Mouse (Mus musculus) intestine, embryonic 16.5 days (tissue): Measurements from ENCODE around the gene Clec16a. TPM values are rescaled to one million over a fixed set of nuclear protein-coding genes. Genes with fewer than 3 reads are reported as not detected.

Experiments used
- ATAC-seq: fragments of 200-750 bp; cut with Nextera tagmentation; 2 replicates; pipeline ENCODE4 v1.8.0; 2017; ENCODE audit warnings: moderate TSS enrichment, moderate library complexity
- H3K27ac ChIP-seq: fragments of 300-500 bp; sonication (generic); 2 replicates; pipeline ENCODE4 v1.5.1; 2014; ENCODE audit warnings: mild to moderate bottlenecking, low read length
- H3K27me3 ChIP-seq: fragments of 300-500 bp; sonication (generic); replicated peaks from 2 replicates; pipeline ENCODE4 v1.6.1; 2014; ENCODE audit warnings: low read length, control low read depth, mixed read lengths; ENCODE audit not compliant: control insufficient read depth, insufficient read depth
- H3K36me3 ChIP-seq: fragments of 300-500 bp; sonication (generic); 2 replicates; pipeline ENCODE4 v1.6.1; 2014; ENCODE audit warnings: low read length, control low read depth; ENCODE audit not compliant: control insufficient read depth, insufficient read depth
- H3K4me1 ChIP-seq: fragments of 300-500 bp; sonication (generic); 2 replicates; pipeline ENCODE4 v1.6.1; 2014; ENCODE audit warnings: low read length, control low read depth, mixed read lengths; ENCODE audit not compliant: control insufficient read depth, insufficient read depth
- H3K4me2 ChIP-seq: fragments of 300-500 bp; sonication (generic); 2 replicates; pipeline ENCODE4 v1.6.1; 2014; ENCODE audit warnings: low read depth, low read length, control low read depth
- H3K4me3 ChIP-seq: fragments of 300-500 bp; sonication (generic); 2 replicates; pipeline ENCODE4 v1.5.1; 2014; ENCODE audit warnings: mild to moderate bottlenecking, low read length
- H3K9ac ChIP-seq: fragments of 300-500 bp; sonication (generic); 2 replicates; pipeline ENCODE4 v1.6.1; 2014; ENCODE audit warnings: low read depth, low read length
- H3K9me3 ChIP-seq: fragments of 300-500 bp; sonication (generic); 2 replicates; pipeline ENCODE4 v1.6.1; 2016; ENCODE audit warnings: low read length, control low read depth; ENCODE audit not compliant: control insufficient read depth
- WGBS: fragments of 180-500 bp; shearing (Covaris S2); extraction: QIAGEN DNeasy Blood & Tissue Kit; methylation state at CpG from one replicate; pipeline ENCODE4 v1.1.7; 2014; 5-methylcytosine and 5-hydroxymethylcytosine counted together
- polyA plus RNA-seq: library from polyadenylated mRNA; unstranded; fragments of >200 nt; fragmentation: Nextera tagmentation; extraction: Ambion mirVana; gene quantifications from 2 replicates; pipeline ENCODE4 v1.2.1, GENCODE M21; 2015

Clec16a gene
- polyA plus RNA-seq, 1 experiment from 2014 or later: 24.3 TPM

- Histone ChIP-seq H3K27ac (no peak overlapping the region), H3K4me3 (no peak overlapping the region), H3K9me3 (no peaks in the 10 kb centered on the region), H3K9ac (no peak overlapping the region), H3K4me1 (no peaks in the 10 kb centered on the region), H3K27me3 (no peaks in the 10 kb centered on the region), H3K4me2 (no peak overlapping the region), H3K36me3 (no peaks in the 10 kb centered on the region)
- no peak for ATAC-seq
- WGBS: 85% methylated on average over 12 of the region's 12 CpGs
Observed at GRCm38 (mm10) chr16:10511134-10511520, 34.0 kb upstream of the Clec16a start.

DNA sequence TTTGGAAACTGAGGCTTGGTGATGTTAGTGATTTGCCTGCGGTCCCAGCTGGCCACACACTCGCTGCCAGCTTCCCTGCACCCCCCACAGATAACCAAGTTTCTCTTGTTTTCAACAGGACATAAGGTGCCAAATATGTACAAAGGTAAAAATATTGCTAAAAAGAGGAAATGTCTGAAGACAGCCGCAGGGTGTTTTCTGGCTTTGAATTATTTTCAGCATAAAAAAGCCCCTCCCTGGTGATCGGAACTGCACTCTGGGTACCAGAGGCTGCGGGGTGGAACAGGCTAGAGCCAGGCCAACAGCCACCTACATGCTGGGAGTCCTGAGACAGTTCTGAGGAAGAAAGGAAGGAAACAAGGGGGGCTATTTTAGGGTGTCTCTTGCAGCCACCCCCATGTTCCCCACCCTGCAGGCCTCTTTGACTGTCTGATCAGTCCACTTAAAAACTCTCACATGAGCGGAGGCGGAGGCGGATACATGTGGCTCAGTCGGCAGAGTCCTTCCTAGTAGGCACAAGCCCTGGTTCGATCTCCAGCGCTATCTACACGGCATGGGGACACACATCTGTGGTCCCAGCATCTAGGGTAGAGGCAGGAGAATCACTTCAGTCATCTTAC is 29.1 kb upstream of the Clec16a start:
- H3K27ac ChIP-seq: no peak overlapping the region
- no peaks in the 10 kb centered on the region for H3K36me3 ChIP-seq
- 87% methylated on average over 12 of the region's 12 CpGs for WGBS
- ATAC-seq: no peak
- H3K4me3 ChIP-seq: no peak overlapping the region
- H3K9me3 ChIP-seq: no peaks in the 10 kb centered on the region
- no peak overlapping the region for H3K9ac ChIP-seq
- no peaks in the 10 kb centered on the region for H3K4me1 ChIP-seq
- H3K27me3 ChIP-seq: no peaks in the 10 kb centered on the region
- no peak overlapping the region for H3K4me2 ChIP-seq

- ATAC-seq: no peak
- WGBS: 48% methylated on average over 5 of the region's 5 CpGs
- H3K9ac ChIP-seq: no peak overlapping the region
- H3K4me3 ChIP-seq: no peak overlapping the region
- no peaks in the 10 kb centered on the region for H3K27me3 ChIP-seq
- no peak overlapping the region for H3K4me2 ChIP-seq
- no peaks in the 10 kb centered on the region for H3K9me3 ChIP-seq
- H3K4me1 ChIP-seq: no peaks in the 10 kb centered on the region
- H3K27ac ChIP-seq: no peak overlapping the region
- no peaks in the 10 kb centered on the region for H3K36me3 ChIP-seq
Observed at GRCm38 (mm10) chr16:10518030-10518429, 27.1 kb upstream of the Clec16a start.

GRCm38 (mm10) chr16:10520908-10521614 is 24.1 kb upstream of the Clec16a start:
- peak; percentile 72 for ATAC-seq
- no peak overlapping the region for H3K4me3 ChIP-seq
- 32% methylated on average over 2 of the region's 2 CpGs for WGBS
- no peaks in the 10 kb centered on the region for H3K9me3 ChIP-seq
- H3K4me1 ChIP-seq: no peaks in the 10 kb centered on the region
- H3K27ac ChIP-seq: no peak overlapping the region
- no peak overlapping the region for H3K9ac ChIP-seq
- no peaks in the 10 kb centered on the region for H3K27me3 ChIP-seq
- H3K4me2 ChIP-seq: no peak overlapping the region
- no peaks in the 10 kb centered on the region for H3K36me3 ChIP-seq

DNA sequence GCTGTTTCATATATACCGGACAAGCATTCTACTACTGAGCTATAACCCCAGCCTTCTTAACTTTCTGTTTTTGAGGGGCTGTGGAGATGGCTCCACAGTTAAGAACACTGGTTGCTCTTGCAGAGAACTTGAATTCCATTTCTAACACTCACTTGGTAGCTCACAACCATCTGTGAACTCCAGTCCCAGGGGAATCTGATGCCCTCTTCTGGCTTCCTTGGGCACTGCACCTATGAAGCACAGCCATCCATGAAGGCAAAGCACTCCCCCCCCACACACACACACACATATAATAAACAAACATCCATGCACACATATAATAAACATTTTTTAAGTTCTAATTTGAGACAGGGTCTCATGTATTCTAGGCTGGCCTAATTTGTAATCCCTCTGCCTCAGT is 22.3 kb upstream of the Clec16a start:
- no peak for ATAC-seq
- Histone ChIP-seq H3K27ac (no peak overlapping the region), H3K27me3 (no peaks in the 10 kb centered on the region), H3K4me2 (no peak overlapping the region), H3K9ac (no peak overlapping the region), H3K4me1 (no peaks in the 10 kb centered on the region), H3K36me3 (no peaks in the 10 kb centered on the region), H3K4me3 (no peak overlapping the region), H3K9me3 (no peaks in the 10 kb centered on the region)
- 87% methylated on average over 1 of the region's 1 CpGs for WGBS

GRCm38 (mm10) chr16:10523650-10524049 is 21.5 kb upstream of the Clec16a start:
- Histone ChIP-seq H3K27ac (no peak overlapping the region), H3K4me2 (no peak overlapping the region), H3K36me3 (no peaks in the 10 kb centered on the region), H3K27me3 (no peaks in the 10 kb centered on the region), H3K9ac (no peak overlapping the region), H3K9me3 (no peaks in the 10 kb centered on the region), H3K4me3 (no peak overlapping the region), H3K4me1 (no peaks in the 10 kb centered on the region)
- no peak for ATAC-seq
- 92% methylated on average over 8 of the region's 8 CpGs for whole genome bisulfite sequencing

DNA sequence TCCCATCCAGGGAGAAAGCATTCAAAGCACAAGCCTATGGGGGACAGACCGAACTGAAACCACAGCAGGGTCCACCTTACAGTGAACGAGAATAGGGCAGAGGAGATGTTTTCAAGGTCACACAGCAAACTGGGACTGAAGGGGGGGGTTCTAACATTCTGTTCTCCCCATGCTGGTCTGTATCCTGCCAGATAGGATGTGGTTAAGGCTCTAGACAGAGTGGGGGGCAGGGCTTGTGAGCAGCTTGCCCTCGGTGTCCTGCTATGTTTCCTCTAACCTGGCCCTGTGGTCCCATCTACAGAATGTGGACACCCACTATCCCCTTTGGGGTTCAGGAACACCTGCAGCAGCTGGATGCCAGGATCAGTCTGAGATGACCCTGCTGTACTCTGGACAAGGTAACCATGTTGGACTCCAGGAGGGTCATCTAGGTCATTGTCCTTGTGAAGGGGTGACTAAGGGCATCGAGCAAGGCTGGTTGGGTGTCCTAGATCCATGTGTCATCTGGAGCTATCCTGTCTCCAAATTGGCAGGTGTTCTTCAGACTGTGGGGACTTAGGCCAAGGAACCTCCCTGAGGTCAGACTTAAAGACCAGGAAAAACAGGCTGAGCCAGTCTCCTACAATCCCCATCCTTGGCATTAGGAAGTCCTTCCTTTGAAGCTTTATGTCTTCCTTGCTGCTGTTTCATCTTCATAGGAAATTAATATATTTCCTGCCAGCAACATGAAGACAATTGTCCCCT is 20.1 kb upstream of the Clec16a start:
- no peak overlapping the region for H3K4me3 ChIP-seq
- no peaks in the 10 kb centered on the region for H3K9me3 ChIP-seq
- ATAC-seq: no peak
- no peak overlapping the region for H3K9ac ChIP-seq
- H3K4me1 ChIP-seq: no peaks in the 10 kb centered on the region
- no peaks in the 10 kb centered on the region for H3K36me3 ChIP-seq
- H3K27me3 ChIP-seq: no peaks in the 10 kb centered on the region
- WGBS: 81% methylated on average over 4 of the region's 4 CpGs
- H3K27ac ChIP-seq: no peak overlapping the region
- no peak overlapping the region for H3K4me2 ChIP-seq

GRCm38 (mm10) chr16:10525610-10525980 is 19.5 kb upstream of the Clec16a start:
- H3K36me3 ChIP-seq: no peaks in the 10 kb centered on the region
- H3K27me3 ChIP-seq: no peaks in the 10 kb centered on the region
- no peak overlapping the region for H3K27ac ChIP-seq
- no peak overlapping the region for H3K9ac ChIP-seq
- H3K4me3 ChIP-seq: no peak overlapping the region
- no peaks in the 10 kb centered on the region for H3K9me3 ChIP-seq
- no peak for ATAC-seq
- 70% methylated on average over 2 of the region's 2 CpGs for WGBS
- no peaks in the 10 kb centered on the region for H3K4me1 ChIP-seq
- no peak overlapping the region for H3K4me2 ChIP-seq

GRCm38 (mm10) chr16:10527046-10527644 is 18.0 kb upstream of the Clec16a start:
- no peaks in the 10 kb centered on the region for H3K9me3 ChIP-seq
- no peaks in the 10 kb centered on the region for H3K36me3 ChIP-seq
- WGBS: 77% methylated on average over 6 of the region's 6 CpGs
- H3K4me3 ChIP-seq: no peak overlapping the region
- H3K27ac ChIP-seq: no peak overlapping the region
- H3K27me3 ChIP-seq: no peaks in the 10 kb centered on the region
- no peak overlapping the region for H3K9ac ChIP-seq
- H3K4me1 ChIP-seq: no peaks in the 10 kb centered on the region
- no peak overlapping the region for H3K4me2 ChIP-seq
- ATAC-seq: no peak
